Mouse (Mus musculus) right cerebral cortex, adult 2 months (tissue): ENCODE results near the gene Cgn.
A peak's percentile ranks its signal among the peaks of the same experiment; 100 is the strongest.
"Not testable (repeated sequence)": the region's sequence is repeated elsewhere in the genome, so short reads cannot be mapped to it uniquely, and the experiment has no call there.

Source experiments
- DNase-seq, 2 experiments: peaks; one replicate each; pipeline ENCODE4 v3.0.0; 2021 to 2022; ENCODE audit warnings: low spot score in 2 of 2

Gene Cgn

DNA sequence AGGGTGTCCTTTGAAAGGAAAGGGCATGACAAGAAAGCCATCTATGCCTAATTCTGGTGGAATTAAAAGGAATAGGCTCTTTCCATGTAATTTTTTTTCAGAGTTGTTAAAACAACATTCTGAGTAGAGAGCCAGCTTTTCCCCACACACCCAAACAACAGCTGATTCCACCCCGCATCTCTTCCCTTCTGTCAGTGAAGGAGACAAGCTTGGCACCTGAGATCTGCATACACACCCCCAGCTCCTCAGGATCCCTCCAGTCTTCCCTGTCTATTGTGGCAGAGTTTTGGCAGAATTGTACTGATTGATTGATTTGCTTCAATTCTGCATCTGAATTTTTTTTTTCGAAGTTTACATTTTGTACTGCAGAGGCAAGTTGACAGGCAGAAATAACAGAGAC, 6.0 kb upstream of the Cgn start:
- DNase-seq, result peak in 1 of 2 experiments; percentile 22

GRCm38 (mm10) chr3:94789516-94789915, 3.2 kb upstream of the Cgn start:
- no peak for DNase-seq

DNA sequence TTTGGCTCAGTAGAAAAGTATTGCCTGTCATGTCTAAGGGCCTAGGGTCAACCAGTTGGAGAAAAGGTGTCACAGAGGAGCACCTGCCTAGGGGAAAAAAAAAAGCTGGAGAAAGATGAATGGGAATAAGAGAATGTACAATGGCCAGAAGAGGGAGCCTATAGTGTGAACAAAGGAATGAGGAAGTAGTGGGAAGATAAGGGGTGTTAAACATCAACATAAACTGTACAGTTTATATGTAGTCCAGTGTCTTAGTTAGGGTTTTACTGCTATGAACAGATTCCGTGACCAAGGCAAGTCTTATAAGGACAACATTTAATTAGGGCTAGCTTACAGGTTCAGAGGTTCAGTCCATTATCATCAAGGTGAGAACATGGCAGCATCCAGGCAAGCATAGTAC, 2.8 kb upstream of the Cgn start:
- no peak for DNase-seq

GRCm38 (mm10) chr3:94787122-94787780, 959 bp upstream of the Cgn start:
- no peak for DNase-seq

DNA sequence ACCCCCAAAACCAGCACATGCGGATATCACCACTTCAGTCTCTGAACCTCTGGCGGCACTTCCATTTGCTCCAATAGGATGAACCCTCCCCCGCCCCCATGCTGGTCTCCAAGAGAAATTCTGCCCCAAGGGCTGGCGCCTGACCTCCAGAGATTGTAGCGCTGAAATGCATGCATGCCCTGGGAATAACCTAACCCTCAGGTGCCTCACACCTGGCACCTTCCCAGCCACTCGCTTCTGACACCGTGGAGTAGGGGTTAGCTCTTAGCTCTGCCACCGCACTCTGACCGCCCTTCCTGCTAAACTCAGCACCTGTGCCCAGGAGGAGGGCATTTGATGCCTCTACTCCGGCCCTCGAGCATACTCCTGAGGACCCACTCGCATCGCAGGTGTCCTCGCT, 334 bp downstream of the Cgn start:
- no peak for DNase-seq

- DNase-seq, result no peak
Measured at GRCm38 (mm10) chr3:94784171-94784701, 2.1 kb downstream of the Cgn start.

DNA sequence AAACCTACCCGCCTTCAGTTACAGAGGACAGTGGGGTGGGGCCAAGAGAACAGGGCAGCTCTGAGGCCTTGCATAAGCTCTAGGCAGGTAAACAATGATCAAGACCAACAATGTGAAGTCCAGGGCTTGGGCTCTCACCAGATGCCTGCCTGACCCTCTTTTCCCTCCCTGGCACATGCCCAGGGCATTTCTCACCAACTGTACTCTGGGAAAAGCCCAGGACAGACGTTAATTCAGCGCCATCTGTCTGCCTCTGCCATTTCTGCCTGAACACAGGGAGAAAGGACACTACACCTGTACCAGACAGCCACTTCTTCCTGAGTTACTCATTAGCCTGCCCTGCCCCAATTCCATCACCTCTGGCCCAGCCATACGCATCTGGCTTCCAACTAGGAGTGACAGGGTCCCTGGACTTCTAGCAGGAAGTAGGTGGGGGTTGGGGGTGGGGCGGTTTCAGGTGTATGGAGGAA, 2.8 kb downstream of the Cgn start:
- no peak for DNase-seq

DNA sequence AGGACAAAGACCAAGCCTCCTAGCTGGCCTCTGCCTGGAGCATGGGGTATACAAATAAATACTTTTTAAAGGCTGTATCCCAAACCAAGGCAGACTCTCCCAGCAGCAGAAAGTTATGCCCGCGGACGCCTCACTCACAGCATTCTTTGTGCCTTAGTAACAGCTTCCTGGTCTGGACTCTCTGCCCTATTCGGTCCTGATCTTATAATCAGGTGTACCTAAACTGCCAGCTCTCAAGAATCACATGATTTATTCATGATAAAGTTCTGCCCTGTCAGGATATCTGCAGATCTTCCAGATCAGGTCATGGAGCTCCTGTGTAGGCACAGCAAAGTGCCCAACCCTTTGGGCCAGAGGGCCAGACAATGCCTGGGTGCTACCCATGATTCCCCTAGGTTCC, 3.4 kb downstream of the Cgn start:
- DNase-seq, result no peak

DNA sequence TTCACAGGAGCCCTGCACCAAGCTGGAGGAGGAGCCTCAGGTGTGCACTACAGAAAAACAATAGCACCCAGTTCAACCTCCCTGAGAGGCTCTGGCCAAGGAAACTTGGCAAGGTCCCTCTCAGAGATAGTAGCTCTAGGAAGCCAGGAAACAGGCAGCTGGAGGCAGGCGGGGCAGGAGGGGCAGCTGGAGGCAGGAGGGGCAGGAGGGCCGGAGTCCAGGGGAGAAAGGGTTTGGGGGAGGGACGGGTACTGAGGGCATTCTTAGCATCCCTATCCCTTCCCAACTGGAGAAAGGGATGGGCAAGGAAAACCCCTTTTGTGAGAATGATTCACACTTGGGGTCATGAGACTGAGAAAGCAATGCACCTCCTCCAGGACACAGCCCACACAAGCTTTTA, 4.9 kb downstream of the Cgn start:
- no peak for DNase-seq

DNA sequence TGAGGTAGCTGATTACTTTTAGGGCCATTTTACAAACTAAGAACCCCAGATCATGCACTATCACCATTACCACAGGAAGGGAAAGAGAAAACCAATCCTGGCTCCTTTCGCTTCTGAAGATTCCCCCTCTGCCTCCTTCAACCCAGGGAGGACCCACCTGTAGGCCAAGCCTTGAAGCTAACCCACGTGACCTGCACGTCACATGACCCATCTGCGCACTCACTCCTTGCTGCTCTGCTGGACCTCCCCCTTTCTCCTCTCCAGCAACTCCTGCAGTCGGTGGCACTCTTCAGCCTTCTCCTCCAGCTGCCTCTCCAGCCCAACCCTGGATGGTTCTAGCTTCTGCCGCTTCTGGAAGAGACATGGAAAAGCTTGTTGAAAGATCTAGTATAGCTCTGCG, 10.4 kb downstream of the Cgn start:
- no peak for DNase-seq

GRCm38 (mm10) chr3:94774039-94774438, 12.3 kb downstream of the Cgn start:
- no peak for DNase-seq

- DNase-seq, result not testable (repeated sequence)
Measured at GRCm38 (mm10) chr3:94765456-94765855, 20.8 kb downstream of the Cgn start.

GRCm38 (mm10) chr3:94764545-94765292, 21.6 kb downstream of the Cgn start:
- DNase-seq, result not testable (repeated sequence)

DNA sequence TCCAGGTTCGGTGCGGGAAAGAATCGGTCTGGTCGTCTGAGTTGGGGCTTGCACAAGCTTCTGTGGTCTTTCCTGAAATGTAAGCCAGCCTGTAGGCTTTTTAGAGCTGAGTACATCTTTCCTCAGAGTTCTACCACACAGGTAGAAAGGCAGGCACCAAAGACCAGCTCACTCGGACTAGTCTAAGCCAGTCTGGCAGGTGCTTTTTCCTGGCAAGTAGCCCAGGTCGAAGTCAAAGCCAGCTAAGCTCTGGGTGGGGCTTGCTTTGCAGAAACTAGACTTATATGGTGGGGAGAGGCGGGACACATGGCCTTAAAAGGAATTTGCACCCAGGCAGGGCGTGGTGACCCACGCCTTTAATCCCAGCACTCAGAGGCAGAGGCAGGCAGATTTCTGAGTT, 27.9 kb downstream of the Cgn start:
- not testable (repeated sequence) for DNase-seq

GRCm38 (mm10) chr3:94758056-94758409, 28.3 kb downstream of the Cgn start:
- DNase-seq, result peak; percentile 7

DNA sequence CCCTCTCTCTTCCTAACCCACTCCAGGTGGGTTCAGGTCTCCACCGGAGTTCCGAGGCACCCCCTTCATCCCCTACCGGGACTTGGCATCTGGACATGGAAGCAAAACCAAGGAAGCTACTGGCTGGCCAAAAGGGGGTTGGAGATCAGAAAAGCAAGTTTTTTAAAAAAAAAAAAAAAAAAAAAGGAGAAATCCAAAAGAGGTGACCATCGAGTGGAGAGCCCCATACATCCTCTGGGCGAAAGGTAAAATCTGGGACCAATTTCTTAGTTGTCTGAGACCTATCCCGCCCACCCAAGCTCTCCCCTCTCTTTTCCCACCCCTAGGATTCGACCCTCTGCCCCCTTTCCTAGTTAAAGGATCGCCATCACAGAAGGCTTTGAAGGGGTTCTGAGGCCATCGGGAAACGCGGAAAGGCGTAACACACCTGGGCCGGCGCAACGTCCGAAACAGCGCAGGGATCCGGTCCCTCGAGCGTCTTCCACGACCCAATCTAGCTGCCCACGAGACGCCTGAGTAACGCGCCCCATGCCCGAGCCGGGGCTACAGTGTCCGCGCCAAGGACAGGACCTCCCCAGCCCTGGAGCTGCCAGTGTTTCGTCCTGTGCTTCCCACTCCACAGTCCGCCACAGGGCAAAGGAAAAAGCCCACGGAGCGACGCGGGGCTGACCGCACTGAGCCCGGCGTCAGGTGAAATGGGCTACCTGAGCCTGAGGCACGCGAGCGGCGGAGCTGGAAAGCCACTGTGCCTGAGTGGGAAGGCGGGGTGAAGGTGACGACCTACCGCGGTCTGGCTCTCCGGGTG, 28.8 kb downstream of the Cgn start:
- DNase-seq, result not testable (repeated sequence)

GRCm38 (mm10) chr3:94745691-94746090, 40.6 kb downstream of the Cgn start:
- no peak for DNase-seq

DNA sequence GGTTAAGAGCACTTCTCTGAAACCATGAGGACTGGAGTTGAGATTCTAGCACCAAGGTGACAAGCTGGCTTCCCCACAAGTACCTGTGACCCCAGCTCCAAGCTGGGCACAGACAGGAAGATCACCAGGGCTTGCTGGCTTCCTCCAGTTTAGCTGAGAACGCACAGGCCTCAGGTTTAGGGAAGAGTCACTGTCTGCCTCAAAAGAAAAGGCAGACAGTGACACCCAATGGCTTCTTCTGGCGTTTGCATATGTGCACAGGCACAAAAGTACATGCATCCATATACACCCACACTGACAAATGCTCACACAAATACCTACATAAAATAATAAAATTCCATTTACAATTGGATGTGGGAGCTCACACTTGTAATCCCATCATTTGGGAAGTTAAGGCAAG, 62.7 kb downstream of the Cgn start:
- DNase-seq, result peak; percentile 13 to 25

DNA sequence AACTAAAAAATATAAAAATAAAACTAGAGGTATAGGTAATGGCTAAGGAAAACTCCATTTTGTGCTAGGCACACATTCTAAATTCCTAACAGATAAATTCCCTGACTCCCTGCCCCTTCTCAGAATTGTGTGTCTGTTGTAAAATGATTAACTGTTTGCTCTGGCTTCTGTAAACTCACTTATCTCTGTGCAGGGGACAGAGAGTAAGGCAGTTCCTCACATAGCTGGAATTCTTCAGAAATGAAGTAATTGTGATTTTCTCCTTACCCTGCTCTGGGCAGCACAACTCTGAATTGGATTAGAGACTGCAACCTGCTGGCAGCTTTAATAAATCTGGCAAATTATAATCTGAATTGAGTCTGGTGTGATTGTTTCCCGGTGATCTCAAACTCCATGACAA, 68.0 kb downstream of the Cgn start:
- DNase-seq, result not testable (repeated sequence)

- not testable (repeated sequence) for DNase-seq
Measured at GRCm38 (mm10) chr3:94713424-94713823, 72.9 kb downstream of the Cgn start.

GRCm38 (mm10) chr3:94710591-94710990, 75.7 kb downstream of the Cgn start:
- DNase-seq, result not testable (repeated sequence)
